Mouse (Mus musculus) midbrain, embryonic 14.5 days (tissue): ENCODE results near the gene Bglap3. TPM values are rescaled to one million over a fixed set of nuclear protein-coding genes. Genes with fewer than 3 reads are reported as not detected.
A peak's percentile ranks its signal among the peaks of the same experiment; 100 is the strongest.

Experiments
- ATAC-seq: fragments of 200-750 bp; cut with Nextera tagmentation; 2 replicates; pipeline ENCODE4 v1.8.0; 2017; ENCODE audit warnings: moderate number of reproducible peaks, moderate library complexity; ENCODE audit not compliant: low FRiP score, low TSS enrichment
- DNase-seq: peaks from one replicate; pipeline ENCODE4 v3.0.0-alpha.2; 2015
- H3K27ac ChIP-seq: fragments of 300-500 bp; sonication (generic); replicated peaks from 2 replicates; pipeline ENCODE4 v1.5.1; 2014; ENCODE audit warnings: mild to moderate bottlenecking, low read depth, low read length, moderate library complexity
- H3K27me3 ChIP-seq: fragments of 300-500 bp; sonication (generic); 2 replicates; pipeline ENCODE4 v1.6.1; 2014; ENCODE audit warnings: low read length, control low read depth, mixed read lengths; ENCODE audit not compliant: control insufficient read depth, insufficient read depth
- H3K36me3 ChIP-seq: fragments of 300-500 bp; sonication (generic); 2 replicates; pipeline ENCODE4 v1.6.1; 2014; ENCODE audit warnings: low read length, control low read depth; ENCODE audit not compliant: control insufficient read depth, insufficient read depth
- H3K4me1 ChIP-seq: fragments of 300-500 bp; sonication (generic); 2 replicates; pipeline ENCODE4 v1.6.1; 2014; ENCODE audit warnings: mild to moderate bottlenecking, antibody characterized with exemption, low read length, control low read depth; ENCODE audit not compliant: control insufficient read depth, insufficient read depth
- H3K4me2 ChIP-seq: fragments of 300-500 bp; sonication (generic); 2 replicates; pipeline ENCODE4 v1.6.1; 2014; ENCODE audit warnings: mild to moderate bottlenecking, low read length, moderate library complexity
- H3K4me3 ChIP-seq: fragments of 300-500 bp; sonication (generic); replicated peaks from 2 replicates; pipeline ENCODE4 v1.5.1; 2014; ENCODE audit warnings: low read depth, low read length
- H3K9ac ChIP-seq: fragments of 300-500 bp; sonication (generic); replicated peaks from 2 replicates; pipeline ENCODE4 v1.6.1; 2014; ENCODE audit warnings: mild to moderate bottlenecking, low read length, moderate library complexity
- H3K9me3 ChIP-seq: fragments of 300-500 bp; sonication (generic); 2 replicates; pipeline ENCODE4 v1.6.1; 2016; ENCODE audit warnings: low read length, control low read depth, mixed read lengths; ENCODE audit not compliant: control insufficient read depth
- WGBS: fragments of 180-500 bp; shearing (Covaris S2); extraction: QIAGEN DNeasy Blood & Tissue Kit; methylation state at CpG from one replicate; pipeline ENCODE4 v1.1.7; 2014; 5-methylcytosine and 5-hydroxymethylcytosine counted together
- polyA plus RNA-seq: library from polyadenylated mRNA; unstranded; fragments of >200 nt; fragmentation: Nextera tagmentation; extraction: Ambion mirVana; gene quantifications from 2 replicates; pipeline ENCODE4 v1.2.1, GENCODE M21; 2014

Gene Bglap3
- polyA plus RNA-seq, 1 experiment from 2014 or later: not detected

- Histone ChIP-seq H3K36me3 (peaks cover 85% of the 10 kb centered on the region), H3K4me3 (no peak overlapping the region), H3K4me2 (no peak overlapping the region), H3K27me3 (peaks cover 4% of the 10 kb centered on the region; the same call in 1 of the 2 replicates), H3K9ac (no peak overlapping the region), H3K27ac (no peak overlapping the region; the same call in 1 of the 2 replicates), H3K4me1 (no peaks in the 10 kb centered on the region), H3K9me3 (no peaks in the 10 kb centered on the region)
- no peak for ATAC-seq
- WGBS: 59% methylated on average over 5 of the region's 5 CpGs
- peak; percentile 4 for DNase-seq
Observed at GRCm38 (mm10) chr3:88359584-88359983, 13.0 kb downstream of the Bglap3 start.

GRCm38 (mm10) chr3:88354396-88355165, 18.0 kb downstream of the Bglap3 start:
- no peak overlapping the region for H3K27ac ChIP-seq
- no peak overlapping the region for H3K4me2 ChIP-seq
- 96% methylated on average over 8 of the region's 8 CpGs for WGBS
- H3K36me3 ChIP-seq: peaks cover 100% of the 10 kb centered on the region
- H3K27me3 ChIP-seq: no peaks in the 10 kb centered on the region
- H3K4me3 ChIP-seq: no peak overlapping the region
- no peak overlapping the region for H3K9ac ChIP-seq
- H3K9me3 ChIP-seq: no peaks in the 10 kb centered on the region
- ATAC-seq (no peak), DNase-seq (no peak)
- H3K4me1 ChIP-seq: no peaks in the 10 kb centered on the region

GRCm38 (mm10) chr3:88352907-88353306, 19.6 kb downstream of the Bglap3 start:
- DNase-seq: no peak
- Histone ChIP-seq H3K4me3 (no peak overlapping the region), H3K4me1 (no peaks in the 10 kb centered on the region), H3K36me3 (peaks cover 100% of the 10 kb centered on the region), H3K9ac (no peak overlapping the region), H3K27me3 (no peaks in the 10 kb centered on the region), H3K9me3 (no peaks in the 10 kb centered on the region), H3K27ac (no peak overlapping the region), H3K4me2 (no peak overlapping the region)
- WGBS: 90% methylated on average over 9 of the region's 9 CpGs
- ATAC-seq: no peak

DNA sequence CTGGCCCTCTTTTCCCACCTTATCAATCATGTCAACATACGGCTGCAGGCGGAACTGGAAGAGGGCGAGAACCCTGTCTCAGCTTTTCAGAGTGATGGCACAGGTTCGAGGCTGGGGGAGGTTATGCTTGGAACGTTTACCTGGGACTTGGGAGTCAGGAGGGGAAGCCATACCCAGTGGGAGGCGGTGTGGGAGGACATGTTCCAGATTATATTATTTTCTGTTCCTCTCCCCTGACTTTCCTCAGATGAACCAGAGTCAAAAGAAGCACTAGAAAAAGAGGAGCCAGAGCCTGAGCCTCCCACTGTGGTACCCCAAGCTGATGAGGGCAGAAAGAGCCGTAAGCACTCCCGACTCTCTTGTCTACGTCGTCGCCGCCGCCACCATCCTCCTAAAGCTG, 21.8 kb downstream of the Bglap3 start:
- no peaks in the 10 kb centered on the region for H3K4me1 ChIP-seq
- H3K4me3 ChIP-seq: no peak overlapping the region
- no peaks in the 10 kb centered on the region for H3K9me3 ChIP-seq
- no peak for ATAC-seq
- H3K36me3 ChIP-seq: peaks cover 100% of the 10 kb centered on the region
- no peak overlapping the region for H3K9ac ChIP-seq
- no peak overlapping the region for H3K27ac ChIP-seq
- H3K27me3 ChIP-seq: no peaks in the 10 kb centered on the region
- DNase-seq: no peak
- H3K4me2 ChIP-seq: no peak overlapping the region
- 94% methylated on average over 13 of the region's 13 CpGs for WGBS

DNA sequence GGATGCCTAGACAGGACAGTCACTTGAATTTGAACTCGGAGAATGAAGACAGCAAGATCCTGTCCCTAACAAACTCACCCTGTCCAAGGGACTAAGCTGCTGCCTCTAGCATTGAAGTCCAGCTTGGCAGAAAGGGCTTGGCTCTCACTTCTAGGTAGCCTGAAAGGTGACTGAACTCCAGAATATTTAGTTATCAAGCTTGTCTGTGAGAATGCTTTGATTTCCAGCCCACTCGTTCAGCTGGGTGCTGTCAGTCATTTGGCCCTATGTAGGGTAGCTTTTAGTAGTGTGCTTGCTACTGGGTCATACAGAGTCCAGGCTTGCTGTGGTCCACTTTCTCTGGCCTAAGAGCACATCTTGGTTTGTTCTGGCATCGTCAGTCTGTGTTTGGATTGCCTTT, 33.5 kb downstream of the Bglap3 start:
- H3K36me3 ChIP-seq: peaks cover 30% of the 10 kb centered on the region
- 80% methylated on average over 3 of the region's 3 CpGs for WGBS
- ATAC-seq: no peak
- H3K27ac ChIP-seq: no peak overlapping the region
- no peak overlapping the region for H3K9ac ChIP-seq
- H3K4me3 ChIP-seq: no peak overlapping the region
- no peaks in the 10 kb centered on the region for H3K27me3 ChIP-seq
- no peak for DNase-seq
- H3K4me1 ChIP-seq: peaks cover 11% of the 10 kb centered on the region
- H3K4me2 ChIP-seq: no peak overlapping the region
- H3K9me3 ChIP-seq: no peaks in the 10 kb centered on the region

DNA sequence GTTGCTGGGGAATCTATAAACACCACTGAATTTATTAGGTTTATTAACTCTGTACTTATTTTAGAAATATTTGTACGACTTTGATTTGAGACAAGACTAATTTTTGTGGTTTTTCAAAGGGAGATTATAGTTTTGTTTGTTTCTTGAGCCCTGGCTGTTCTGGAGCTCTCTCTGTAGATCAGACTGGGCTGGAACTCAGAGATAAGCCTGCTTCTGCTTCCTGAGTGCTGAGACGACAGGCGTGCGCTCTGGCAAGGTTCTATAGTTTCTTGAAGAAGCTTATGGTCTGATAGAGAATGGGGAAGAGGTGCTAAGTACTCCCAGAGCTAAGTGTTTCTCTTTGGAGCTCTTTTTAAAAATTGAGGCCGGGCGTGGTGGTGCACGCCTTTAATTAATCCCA, 34.2 kb downstream of the Bglap3 start:
- H3K4me3 ChIP-seq: no peak overlapping the region

DNA sequence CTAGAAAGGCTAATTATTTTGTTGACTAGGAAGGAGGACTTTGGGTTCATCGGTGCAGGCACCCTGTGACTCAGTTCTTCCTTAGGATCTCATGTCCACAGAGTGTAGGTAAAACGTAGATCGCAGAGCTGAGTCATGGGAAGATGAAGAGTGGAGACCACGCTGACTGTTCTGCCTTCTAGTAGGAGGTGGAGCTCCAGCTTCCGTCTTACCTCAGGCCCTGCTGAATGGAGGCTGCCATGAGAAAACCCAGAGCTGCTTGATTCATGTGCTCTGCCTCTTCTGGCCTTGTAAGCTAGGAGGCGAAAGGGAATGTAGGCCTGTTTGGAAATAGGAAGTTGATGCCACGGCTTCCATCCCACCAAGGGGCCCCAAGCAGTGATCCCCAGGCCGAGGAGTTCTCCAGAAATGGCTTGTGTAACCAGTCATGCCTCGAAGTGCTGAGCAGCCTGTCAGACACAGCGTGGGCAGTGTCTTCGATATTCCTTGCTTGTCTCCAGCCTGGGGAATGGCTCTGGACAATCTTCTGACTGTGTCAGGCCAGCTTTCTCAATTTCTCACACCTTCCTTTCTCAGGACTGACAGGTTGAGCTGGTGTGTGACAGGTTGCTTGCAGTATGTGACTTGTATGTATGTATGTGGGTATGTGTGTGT, 35.0 kb downstream of the Bglap3 start:
- Histone ChIP-seq H3K4me1 (peaks cover 11% of the 10 kb centered on the region), H3K9me3 (no peaks in the 10 kb centered on the region), H3K4me3 (0 out of 2 replicates have a peak overlapping the region, but pooled peaks have one; percentile 2), H3K4me2 (peak overlapping the region; percentile 63), H3K9ac (peak overlapping the region; percentile 26; the same call in 1 of the 2 replicates), H3K27me3 (no peaks in the 10 kb centered on the region), H3K36me3 (peaks cover 14% of the 10 kb centered on the region), H3K27ac (no peak overlapping the region)
- DNase-seq: no peak
- 91% methylated on average over 11 of the region's 11 CpGs for WGBS
- ATAC-seq: no peak

More for the DNA sequence above, 34.2 kb downstream of the Bglap3 start:
- Histone ChIP-seq H3K36me3 (peaks cover 23% of the 10 kb centered on the region), H3K4me2 (no peak overlapping the region), H3K27me3 (no peaks in the 10 kb centered on the region), H3K27ac (no peak overlapping the region), H3K4me1 (peaks cover 11% of the 10 kb centered on the region), H3K9ac (no peak overlapping the region), H3K9me3 (no peaks in the 10 kb centered on the region)
- 97% methylated on average over 7 of the region's 7 CpGs for WGBS
- no peak for DNase-seq
- no peak for ATAC-seq

DNA sequence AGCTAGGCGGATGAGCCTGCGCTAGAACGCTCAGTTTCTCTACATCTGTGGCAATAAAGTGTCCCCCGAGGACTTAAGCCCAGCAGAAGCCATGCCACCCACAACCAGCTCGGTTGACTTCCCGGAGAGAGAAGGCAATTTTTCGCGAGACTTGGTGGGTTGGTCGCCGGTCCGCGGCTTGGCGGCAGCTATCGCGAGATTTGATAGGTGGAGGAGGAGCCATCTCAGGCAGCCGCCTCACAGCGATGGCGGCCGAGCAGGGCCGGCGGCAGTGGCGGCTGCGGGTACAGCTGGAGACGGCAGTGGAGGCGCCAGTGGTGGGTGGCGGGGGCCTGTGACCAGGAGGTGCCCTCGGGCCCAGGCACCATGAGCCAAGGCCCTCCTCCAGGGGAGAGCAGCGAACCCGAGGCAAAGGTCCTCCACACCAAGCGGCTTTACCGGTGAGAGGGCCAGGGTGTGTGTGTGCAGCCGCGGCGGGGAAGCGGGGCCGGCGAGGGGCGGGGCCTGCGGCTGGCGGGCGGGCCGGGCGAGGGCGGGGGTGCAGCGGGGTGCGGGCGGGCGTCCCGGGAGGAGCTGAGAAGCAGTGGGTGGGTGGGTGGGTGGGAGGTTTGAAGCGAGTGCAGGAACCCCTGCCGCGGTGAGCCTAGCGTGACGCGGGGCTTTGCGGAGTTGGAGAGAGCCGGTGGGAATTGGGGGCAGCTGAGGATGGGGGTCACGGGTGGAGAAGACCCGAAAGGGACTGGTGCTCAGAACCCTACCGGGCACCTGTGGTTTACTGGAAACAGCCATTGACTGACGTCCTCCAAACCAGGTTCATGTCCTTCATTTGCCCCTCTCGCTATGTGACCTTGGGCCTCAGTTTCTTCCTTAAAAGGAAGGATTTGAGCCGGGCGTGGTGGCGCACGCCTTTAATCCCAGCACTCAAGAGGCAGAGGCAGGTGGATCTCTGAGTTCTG, 36.2 kb downstream of the Bglap3 start, which contains the start of the genes Tmem79 and Smg5:
Gene Tmem79 (minus strand): TSS at position 91 of the 956 bp plus-strand sequence.
Gene Smg5 (plus strand): TSS at position 203 of the 956 bp plus-strand sequence.
- Histone ChIP-seq H3K36me3 (peaks cover 3% of the 10 kb centered on the region), H3K27ac (peak within 1 kb of the TSS; percentile 94), H3K4me2 (peak within 1 kb of the TSS; percentile 78), H3K4me3 (peak within 1 kb of the TSS; percentile 81), H3K9me3 (no peaks in the 10 kb centered on the region), H3K4me1 (peaks cover 11% of the 10 kb centered on the region), H3K27me3 (no peaks in the 10 kb centered on the region), H3K9ac (peak within 1 kb of the TSS; percentile 92)
- peak; percentile 97 for DNase-seq
- 2% methylated on average over 62 of the region's 66 CpGs for WGBS
- ATAC-seq: peak; percentile 93
